Mouse (Mus musculus): ENCODE results near the gene Armh1.

Armh1 gene

GRCm38 (mm10) chr4:117251801-117252316 is at the start of gene Armh1, which contains the start of gene Tmem53:
Gene Armh1 (minus strand): TSS chr4:117252125.
Gene Tmem53 (plus strand): TSS chr4:117251951.
- peak; percentile 89 to 90 for DNase-seq (ENCODE audit: low spot score in 2 of 2)

DNA sequence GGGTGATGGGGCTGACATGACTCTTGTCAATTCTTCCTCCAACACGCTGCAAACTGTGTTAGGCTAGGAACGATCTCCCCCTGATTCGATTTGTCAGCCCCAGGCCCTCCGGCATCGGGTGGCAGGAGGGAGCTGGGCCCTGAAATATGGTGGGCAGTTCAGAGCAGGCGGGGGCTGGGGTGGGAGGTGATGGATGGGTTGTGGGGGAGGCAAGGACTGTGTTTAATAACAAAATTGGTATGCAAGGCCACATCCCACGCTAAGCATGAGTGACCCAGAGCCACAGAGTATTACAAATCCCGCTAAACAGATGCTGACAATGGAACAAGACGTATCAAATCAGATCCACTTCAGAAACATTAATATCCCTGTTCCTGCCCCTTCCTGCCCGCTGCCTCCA is 48.0 kb upstream of the Armh1 start:
- DNase-seq (ENCODE audit: low spot score in 2 of 2) = no peak

DNA sequence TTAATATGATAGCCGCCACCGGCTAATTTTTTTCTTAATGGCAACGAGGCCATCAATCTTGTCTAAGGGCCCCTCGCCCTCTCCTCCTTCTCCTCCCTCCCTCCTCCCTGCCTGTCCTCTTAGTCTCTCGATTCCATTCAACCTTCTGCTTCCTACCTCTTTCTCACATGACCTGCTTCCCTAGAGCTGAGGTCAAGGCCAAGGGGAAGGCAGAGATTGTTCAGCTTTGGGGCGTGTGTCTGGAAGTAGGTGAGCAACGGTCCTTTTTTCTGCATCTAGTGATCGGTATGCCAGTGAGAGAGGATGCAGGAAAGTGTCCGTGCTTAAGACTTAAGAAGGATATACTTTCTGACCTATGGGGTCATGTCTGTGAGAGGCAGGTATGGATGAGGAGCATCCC is 45.9 kb upstream of the Armh1 start:
- DNase-seq (ENCODE audit: low spot score in 2 of 2) = no peak

GRCm38 (mm10) chr4:117296849-117297593 is 45.1 kb upstream of the Armh1 start:
- no peak for DNase-seq (ENCODE audit: low spot score in 2 of 2)

- no peak for DNase-seq (ENCODE audit: low spot score in 2 of 2)
Observed at GRCm38 (mm10) chr4:117291696-117292095, 39.8 kb upstream of the Armh1 start.

GRCm38 (mm10) chr4:117288927-117289801 is 37.2 kb upstream of the Armh1 start:
- DNase-seq (ENCODE audit: low spot score in 2 of 2) = peak; percentile 61 to 74

DNA sequence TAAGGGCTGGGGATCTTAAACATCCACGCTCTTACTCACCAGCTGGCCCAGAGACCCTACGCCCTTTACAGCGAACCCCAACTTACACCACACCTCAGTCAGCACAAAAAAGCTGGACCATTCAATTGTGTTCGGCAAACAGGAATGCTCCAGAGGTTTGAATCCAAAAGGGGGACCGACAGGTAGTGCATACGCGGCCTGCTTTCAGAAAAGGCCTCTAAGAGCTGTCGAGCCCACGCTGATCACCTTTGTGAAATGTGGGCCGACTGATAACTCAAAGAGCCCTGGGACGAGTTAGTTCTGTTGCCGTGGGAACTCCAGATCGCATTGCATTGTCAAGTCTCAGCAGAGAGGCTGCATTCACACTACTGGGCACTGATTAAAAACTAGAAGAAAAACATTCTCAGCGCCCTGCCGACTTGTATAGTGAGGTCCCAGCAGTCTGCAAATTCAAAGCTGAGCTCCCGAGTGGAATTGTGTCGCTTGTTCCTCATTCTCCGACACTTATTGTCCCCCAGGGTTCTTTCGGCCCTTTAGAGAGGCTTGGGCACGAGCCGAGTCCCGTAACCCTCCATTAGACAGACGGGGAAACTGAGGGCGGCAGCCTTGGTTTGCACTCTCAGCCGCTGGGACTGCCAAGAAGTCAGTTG is 36.5 kb upstream of the Armh1 start:
- DNase-seq (ENCODE audit: low spot score in 2 of 2) = no peak

DNA sequence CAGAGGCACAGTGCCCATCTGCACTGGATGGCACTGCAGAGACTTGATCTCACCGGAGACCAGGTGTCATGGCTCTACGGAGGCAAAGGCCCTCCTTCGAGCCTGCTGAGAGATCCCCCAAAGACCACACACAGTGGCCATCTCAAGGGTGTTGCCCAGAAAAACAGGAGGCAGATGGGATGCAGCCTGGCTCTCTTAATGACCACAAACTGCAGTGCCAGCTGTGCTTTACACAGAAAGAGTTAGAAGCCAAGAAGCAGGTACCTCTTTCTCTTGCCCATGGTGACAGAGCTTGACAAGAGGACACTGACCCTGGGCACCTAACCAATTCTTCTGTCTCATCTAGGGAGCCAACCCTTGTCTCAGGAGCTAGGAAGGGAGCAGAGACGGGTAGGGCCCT is 32.4 kb upstream of the Armh1 start:
- no peak for DNase-seq (ENCODE audit: low spot score in 2 of 2)

DNA sequence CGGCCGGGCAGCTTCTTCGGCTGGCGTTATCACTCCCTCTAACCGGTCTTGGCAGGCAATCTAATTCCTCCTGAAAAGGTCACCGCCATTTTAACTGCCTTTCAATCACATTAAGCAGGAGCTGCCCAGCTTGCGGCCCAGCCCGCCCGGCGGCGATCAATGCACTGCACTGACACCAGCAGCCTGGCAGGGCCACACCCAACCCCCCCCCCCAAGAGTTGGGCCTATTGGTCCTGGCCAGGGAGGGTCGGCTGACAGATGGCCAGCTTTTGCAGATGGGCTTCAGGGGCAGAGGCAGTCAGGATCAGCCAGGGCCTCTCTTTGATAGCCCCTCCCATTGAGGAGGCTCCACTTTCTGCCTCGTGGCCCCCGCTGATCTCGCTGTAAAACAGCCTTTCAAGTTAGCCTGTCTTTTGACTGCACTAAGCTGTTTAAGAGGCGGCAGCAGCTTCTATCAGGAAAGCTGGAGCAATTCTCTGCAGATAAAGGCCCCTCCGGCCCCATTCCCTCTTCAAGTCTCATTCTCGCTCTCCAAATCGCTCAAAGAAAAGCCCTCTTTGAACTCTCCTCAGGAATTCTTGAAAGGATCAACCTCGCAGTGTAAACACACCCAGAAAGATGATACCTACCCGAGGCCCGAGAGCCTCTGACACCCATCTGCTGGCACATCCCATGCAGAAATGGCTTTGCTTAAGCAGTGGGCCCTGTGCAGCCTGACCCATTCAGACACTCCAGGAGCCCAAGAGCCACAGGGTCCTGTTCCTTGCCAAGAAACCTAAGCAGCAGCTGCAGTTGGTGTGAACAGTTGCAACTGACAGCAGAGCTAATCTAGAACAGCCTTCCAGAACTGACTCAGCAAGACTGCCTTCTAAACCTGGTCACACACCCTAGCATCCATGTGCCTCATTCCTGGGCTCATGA is 31.6 kb upstream of the Armh1 start:
- no peak for DNase-seq (ENCODE audit: low spot score in 2 of 2)

GRCm38 (mm10) chr4:117281090-117281845 is 29.3 kb upstream of the Armh1 start:
- no peak for DNase-seq (ENCODE audit: low spot score in 2 of 2)

DNA sequence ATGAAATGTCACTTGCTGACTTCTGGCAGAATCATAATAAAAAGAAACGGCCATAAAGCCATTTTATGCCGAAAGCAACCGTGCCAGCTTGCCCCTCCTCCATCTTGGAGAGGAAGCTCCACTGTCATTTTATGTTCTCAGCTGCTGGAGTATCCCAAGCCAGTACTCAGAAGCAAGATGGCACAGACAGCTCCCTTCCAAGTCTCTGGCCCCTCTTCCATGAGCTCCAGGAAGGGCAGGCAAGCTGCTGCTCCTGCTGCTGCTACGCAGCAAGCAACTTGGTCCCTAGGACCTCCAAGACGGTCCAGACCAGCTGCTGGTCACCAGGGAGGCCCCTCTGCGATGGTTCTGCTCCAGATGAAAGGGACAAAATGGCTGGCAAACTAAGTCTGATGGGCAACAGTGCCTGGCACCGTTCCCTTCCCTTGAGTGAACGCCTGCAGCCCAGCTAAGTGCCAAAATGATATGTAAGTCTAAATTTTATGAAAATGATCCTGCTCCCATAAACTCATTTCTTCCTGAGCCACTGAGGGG is 28.5 kb upstream of the Armh1 start:
- DNase-seq (ENCODE audit: low spot score in 2 of 2) = no peak

- DNase-seq (ENCODE audit: low spot score in 2 of 2) = no peak
Observed at GRCm38 (mm10) chr4:117279253-117279642, 27.3 kb upstream of the Armh1 start.

- DNase-seq (ENCODE audit: low spot score in 2 of 2) = no peak
Observed at GRCm38 (mm10) chr4:117278381-117279252, 26.7 kb upstream of the Armh1 start.

DNA sequence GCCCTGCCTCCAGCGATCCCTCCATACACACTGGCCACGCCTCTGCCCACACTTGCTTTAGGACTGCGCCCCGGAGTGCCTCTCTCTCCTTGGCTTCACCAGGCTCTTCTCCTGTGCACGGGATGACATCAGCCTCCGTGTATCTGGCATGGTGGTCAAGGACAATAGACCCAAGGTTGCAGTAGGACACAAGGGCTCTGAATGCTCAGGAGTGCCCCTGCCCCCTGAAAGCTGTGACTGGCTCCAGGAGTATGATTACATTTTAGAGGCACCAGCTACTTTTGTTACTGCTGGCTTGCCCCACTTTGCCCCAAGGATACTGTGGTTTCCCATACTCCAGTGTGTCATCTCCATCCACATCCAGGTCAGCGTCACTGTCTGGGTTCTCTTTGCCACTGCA is 25.8 kb upstream of the Armh1 start:
- no peak for DNase-seq (ENCODE audit: low spot score in 2 of 2)

- DNase-seq (ENCODE audit: low spot score in 2 of 2) = no peak
Observed at GRCm38 (mm10) chr4:117277021-117277420, 25.1 kb upstream of the Armh1 start.

GRCm38 (mm10) chr4:117276281-117276711 is 24.4 kb upstream of the Armh1 start:
- DNase-seq (ENCODE audit: low spot score in 2 of 2) = no peak

- DNase-seq (ENCODE audit: low spot score in 2 of 2) = no peak
Observed at GRCm38 (mm10) chr4:117274720-117275119, 22.8 kb upstream of the Armh1 start.

- no peak for DNase-seq (ENCODE audit: low spot score in 2 of 2)
Observed at GRCm38 (mm10) chr4:117272459-117272858, 20.5 kb upstream of the Armh1 start.

DNA sequence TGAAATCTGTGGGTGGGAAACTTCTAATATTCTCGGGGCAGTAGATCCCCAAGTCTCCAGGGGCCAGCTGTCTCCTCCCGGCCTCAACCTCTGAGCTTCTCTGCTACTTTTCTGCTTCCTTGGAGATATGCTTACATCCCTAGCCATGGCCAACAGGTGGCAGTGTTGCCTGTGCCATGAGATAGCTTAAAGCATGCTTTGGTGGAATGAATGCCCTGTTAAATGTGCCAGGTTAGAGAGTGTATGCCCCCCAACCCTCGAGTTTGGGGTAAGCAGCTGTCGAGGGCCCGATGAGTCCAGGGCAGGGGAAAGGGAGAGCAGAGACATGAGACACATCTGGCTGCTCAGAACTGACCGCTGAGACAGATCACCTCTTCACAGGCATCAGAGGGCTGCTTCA is 18.4 kb upstream of the Armh1 start:
- DNase-seq (ENCODE audit: low spot score in 2 of 2) = peak; percentile 46 to 66
